ENCODE assay signal across 6 mouse cellular contexts in genomic region chr14:26516232-26516631, GRCm38 (mm10). TPM values are rescaled to one million over a fixed set of nuclear protein-coding genes. Genes with fewer than 3 reads are reported as not detected.
A peak's percentile ranks its signal among the peaks of the same experiment; 100 is the strongest.
DNase-seq lines count a peak whose midpoint lies in the region; ATAC-seq and TF ChIP-seq lines count a peak whose summit lies in the region.
"Not testable (repeated sequence)": the region's sequence is repeated elsewhere in the genome, so short reads cannot be mapped to it uniquely, and the experiment has no call there.

No protein-coding gene starts in this region.

- 21% methylated on average over 2 of the region's 2 CpGs for WGBS in bone marrow, adult 2 months
- whole genome bisulfite sequencing in liver, embryonic 12.5 days (ENCODE audit: insufficient replicate concordance), result 28% methylated on average over 2 of the region's 2 CpGs
- 30% methylated on average over 2 of the region's 2 CpGs for WGBS in liver, embryonic 14.5 days (ENCODE audit: insufficient replicate concordance)
- WGBS in liver, embryonic 16.5 days (ENCODE audit: insufficient replicate concordance), result 21% methylated on average over 2 of the region's 2 CpGs
- 59% methylated on average over 2 of the region's 2 CpGs for WGBS in lung, embryonic 15.5 days

- TF ChIP-seq CTCF in bone marrow, adult 2 months (IDR thresholded peaks at IDR 0.05; ENCODE audit: control insufficient read depth, insufficient read depth, low read length); liver, embryonic 14.5 days (IDR thresholded peaks at IDR 0.05; ENCODE audit: low read depth): not testable (repeated sequence)

- peak overlapping the region; percentile 81; the same call in 1 of the 2 replicates for H3K27ac ChIP-seq in bone marrow, adult 2 months (ENCODE audit: control insufficient read depth, insufficient read depth, low read depth, low read length, poor library complexity)
- H3K27ac ChIP-seq in liver, embryonic 12.5 days, result peak overlapping the region; percentile 70
- H3K27ac ChIP-seq in liver, embryonic 14.5 days; liver, embryonic 16.5 days (ENCODE audit: low read length): not testable (repeated sequence)
- 0 out of 2 replicates have a peak overlapping the region, but pooled peaks have one; percentile 37 for H3K27ac ChIP-seq in lung, embryonic 15.5 days

- H3K4me1 ChIP-seq in bone marrow, adult 2 months (ENCODE audit: control insufficient read depth, insufficient read depth, low read length); liver, embryonic 16.5 days (ENCODE audit: control insufficient read depth, low read depth, low read length); lung, embryonic 15.5 days: not testable (repeated sequence)
- peaks cover 25% of the 10 kb centered on the region for H3K4me1 ChIP-seq in liver, embryonic 12.5 days
- H3K4me1 ChIP-seq in liver, embryonic 14.5 days (replicated peaks; ENCODE audit: control insufficient read depth in 2 of 2, insufficient read depth in 2 of 2, low read length in 1 of 2), result peaks cover 0 to 13% of the 10 kb centered on the region in 2 experiments; a peak in 3 of 4 replicates
- peaks cover 65% of the 10 kb centered on the region for H3K4me1 ChIP-seq in megakaryocyte, embryonic 14.5 days

- H3K9me3 ChIP-seq in liver, embryonic 12.5 days (replicated peaks); liver, embryonic 14.5 days (ENCODE audit: control insufficient read depth, low read length); liver, embryonic 16.5 days (replicated peaks; ENCODE audit: control insufficient read depth, low read length); lung, embryonic 15.5 days; megakaryocyte, embryonic 14.5 days: not testable (repeated sequence)

- H3K9ac ChIP-seq in liver, embryonic 12.5 days; liver, embryonic 14.5 days (replicated peaks); liver, embryonic 16.5 days (ENCODE audit: low read depth, low read length); lung, embryonic 15.5 days: not testable (repeated sequence)

- not testable (repeated sequence) for TF ChIP-seq POLR2A in bone marrow, adult 2 months (IDR thresholded peaks at IDR 0.05; ENCODE audit: borderline replicate concordance, control insufficient read depth, low read depth, low read length)

- H3K4me2 ChIP-seq in liver, embryonic 12.5 days, result peak overlapping the region; percentile 55
- H3K4me2 ChIP-seq in liver, embryonic 14.5 days (ENCODE audit: low read depth), result peak overlapping the region; percentile 36; the same call in 1 of the 2 replicates
- peak overlapping the region; percentile 26; the same call in 1 of the 2 replicates for H3K4me2 ChIP-seq in liver, embryonic 16.5 days (ENCODE audit: low read depth, low read length)
- not testable (repeated sequence) for H3K4me2 ChIP-seq in lung, embryonic 15.5 days

- not testable (repeated sequence) for H3K4me3 ChIP-seq in bone marrow, adult 2 months (replicated peaks; ENCODE audit: control insufficient read depth, low read depth, low read length); liver, embryonic 12.5 days; liver, embryonic 14.5 days (ENCODE audit: insufficient read depth in 1 of 2, low read depth in 2 of 2, low read length in 2 of 2); liver, embryonic 16.5 days (ENCODE audit: low read depth, low read length); lung, embryonic 15.5 days
- H3K4me3 ChIP-seq in megakaryocyte, embryonic 14.5 days (replicated peaks), result peak overlapping the region; percentile 85

- H3K36me3 ChIP-seq in liver, embryonic 12.5 days; liver, embryonic 14.5 days (replicated peaks; ENCODE audit: control insufficient read depth, insufficient read depth, low read depth); liver, embryonic 16.5 days (ENCODE audit: control insufficient read depth, insufficient read depth); lung, embryonic 15.5 days: not testable (repeated sequence)
- peaks cover 37% of the 10 kb centered on the region for H3K36me3 ChIP-seq in megakaryocyte, embryonic 14.5 days (replicated peaks; ENCODE audit: low read length)

- ATAC-seq in liver, embryonic 12.5 days; liver, embryonic 16.5 days (ENCODE audit: low read depth); lung, embryonic 15.5 days (ENCODE audit: borderline replicate concordance, extremely low read depth, low FRiP score, low TSS enrichment): not testable (repeated sequence)
- peak; percentile 51; the same call in 1 of the 2 replicates for ATAC-seq in liver, embryonic 14.5 days (ENCODE audit: insufficient read depth)

- not testable (repeated sequence) for DNase-seq in liver, embryonic 14.5 days (ENCODE audit: low read depth in 3 of 3, low spot score in 3 of 3)

- not testable (repeated sequence) for TF ChIP-seq EP300 in liver, embryonic 14.5 days (IDR thresholded peaks at IDR 0.05; ENCODE audit: low read depth)

- H3K27me3 ChIP-seq in liver, embryonic 12.5 days (replicated peaks); liver, embryonic 14.5 days (ENCODE audit: control insufficient read depth, insufficient read depth, low read length); liver, embryonic 16.5 days (ENCODE audit: control insufficient read depth, insufficient read depth, low read depth, low read length); lung, embryonic 15.5 days; megakaryocyte, embryonic 14.5 days (replicated peaks): not testable (repeated sequence)

RNA-seq across cellular contexts. Expression of gene Slmap, which starts 18.5 kb away (rescaled TPM):
- 58.3 and 75.2 TPM in 2 replicates for polyA plus RNA-seq in bone marrow, adult 2 months (2011; ENCODE audit: insufficient read depth, insufficient read length, low replicate concordance, missing spikeins)
- polyA plus RNA-seq in liver, embryonic 12.5 days (2016; fragmentation: Nextera tagmentation; extraction: Ambion mirVana), result 20.2 and 20.6 TPM in 2 replicates
- polyA plus RNA-seq in liver, embryonic 14.5 days (2012; rRNA removed), result 7.6 and 10.4 TPM in 2 replicates
- 9.5 and 12.9 TPM in 2 replicates for polyA plus RNA-seq in liver, embryonic 14.5 days (2014; fragmentation: Nextera tagmentation; extraction: Ambion mirVana)
- 7.5 and 8.1 TPM in 2 replicates for polyA plus RNA-seq in liver, embryonic 16.5 days (2015; fragmentation: Nextera tagmentation; extraction: Ambion mirVana)
- 25.5 and 26.4 TPM in 2 replicates for polyA plus RNA-seq in lung, embryonic 15.5 days (2015; fragmentation: Nextera tagmentation; extraction: Ambion mirVana)
- polyA plus RNA-seq in megakaryocyte, embryonic 14.5 days (2012; ENCODE audit: insufficient read depth, low replicate concordance), result 9.8 and 28.2 TPM in 2 replicates

RNA-seq across cellular contexts. Expression of gene Dennd6a, which starts 57.4 kb away (rescaled TPM):
- polyA plus RNA-seq in bone marrow, adult 2 months (2011; ENCODE audit: insufficient read depth, insufficient read length, low replicate concordance, missing spikeins), result 7.6 and 9.0 TPM in 2 replicates
- 18.2 and 19.3 TPM in 2 replicates for polyA plus RNA-seq in liver, embryonic 12.5 days (2016; fragmentation: Nextera tagmentation; extraction: Ambion mirVana)
- 3.4 and 5.3 TPM in 2 replicates for polyA plus RNA-seq in liver, embryonic 14.5 days (2012; rRNA removed)
- polyA plus RNA-seq in liver, embryonic 14.5 days (2014; fragmentation: Nextera tagmentation; extraction: Ambion mirVana), result 10.8 TPM in 2 replicates
- 8.9 and 9.2 TPM in 2 replicates for polyA plus RNA-seq in liver, embryonic 16.5 days (2015; fragmentation: Nextera tagmentation; extraction: Ambion mirVana)
- polyA plus RNA-seq in lung, embryonic 15.5 days (2015; fragmentation: Nextera tagmentation; extraction: Ambion mirVana), result 32.0 and 32.1 TPM in 2 replicates
- 0.89 and 1.7 TPM in 2 replicates for polyA plus RNA-seq in megakaryocyte, embryonic 14.5 days (2012; ENCODE audit: insufficient read depth, low replicate concordance)
